Mouse (Mus musculus): ENCODE data around the gene Tspyl1.

Tspyl1 gene

DNA sequence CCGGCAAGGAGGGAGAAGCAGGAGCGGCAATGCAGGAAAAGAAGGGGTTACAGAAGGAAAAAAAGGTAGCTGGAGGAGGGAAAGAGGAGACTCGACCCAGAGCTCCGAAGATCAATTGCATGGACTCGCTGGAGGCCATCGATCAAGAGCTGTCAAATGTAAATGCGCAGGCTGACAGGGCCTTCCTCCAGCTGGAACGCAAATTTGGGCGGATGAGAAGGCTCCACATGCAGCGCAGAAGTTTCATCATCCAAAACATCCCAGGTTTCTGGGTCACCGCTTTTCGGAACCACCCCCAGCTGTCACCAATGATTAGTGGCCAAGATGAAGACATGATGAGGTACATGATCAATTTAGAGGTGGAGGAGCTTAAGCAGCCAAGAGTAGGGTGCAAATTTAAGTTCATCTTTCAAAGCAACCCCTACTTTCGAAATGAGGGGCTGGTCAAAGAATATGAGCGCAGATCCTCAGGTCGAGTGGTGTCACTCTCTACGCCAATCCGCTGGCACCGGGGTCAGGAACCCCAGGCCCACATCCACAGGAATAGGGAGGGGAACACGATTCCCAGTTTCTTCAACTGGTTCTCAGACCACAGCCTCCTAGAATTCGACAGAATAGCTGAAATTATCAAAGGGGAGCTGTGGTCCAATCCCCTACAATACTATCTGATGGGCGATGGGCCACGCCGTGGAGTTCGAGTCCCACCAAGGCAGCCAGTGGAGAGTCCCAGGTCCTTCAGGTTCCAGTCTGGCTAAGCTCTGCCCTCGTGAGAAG lies 16.2 kb downstream of the Tspyl1 start:
- DNase-seq (ENCODE audit: extremely low read depth, insufficient read length, low spot score) = no peak

DNA sequence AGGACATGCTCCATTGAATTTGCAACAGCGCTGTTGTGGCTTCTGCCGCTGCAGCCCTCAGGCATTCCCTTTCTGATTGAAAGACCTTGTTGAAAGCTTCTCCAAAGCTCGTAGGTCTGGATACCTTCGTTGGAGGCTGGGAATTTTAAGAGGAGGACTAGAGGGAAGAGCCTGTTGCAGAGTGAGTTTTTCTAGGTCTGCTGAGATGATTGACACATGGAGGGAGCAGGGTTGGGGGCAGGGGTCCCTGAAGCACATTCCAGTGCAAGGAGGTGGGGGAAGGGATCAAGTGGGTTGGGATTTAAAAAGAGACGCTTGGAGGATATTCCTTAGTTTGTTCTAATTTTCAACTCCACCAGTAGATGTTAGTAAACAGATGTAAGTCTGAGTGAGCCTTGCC lies 18.4 kb downstream of the Tspyl1 start:
- no peak for DNase-seq (ENCODE audit: extremely low read depth, insufficient read length, low spot score)

DNA sequence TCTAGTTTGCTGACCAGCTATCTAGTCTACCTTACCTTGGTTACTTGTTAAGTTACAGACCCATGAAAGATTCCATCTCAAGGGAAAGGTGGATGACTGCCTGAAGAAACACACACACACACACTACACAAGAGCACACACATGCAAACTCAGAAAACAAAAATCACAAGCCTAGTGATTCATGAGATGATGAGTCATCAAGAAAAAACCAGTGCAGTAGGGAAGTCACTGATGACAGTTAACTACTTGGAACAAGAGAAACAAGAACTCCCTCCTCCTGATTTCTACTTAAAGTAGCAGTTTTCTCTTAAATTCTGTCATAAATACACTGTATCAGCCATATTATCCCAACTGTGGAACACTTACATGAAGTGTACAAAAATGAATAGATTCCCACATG lies 25.1 kb downstream of the Tspyl1 start:
- DNase-seq (ENCODE audit: extremely low read depth, insufficient read length, low spot score) = peak; percentile 19

DNA sequence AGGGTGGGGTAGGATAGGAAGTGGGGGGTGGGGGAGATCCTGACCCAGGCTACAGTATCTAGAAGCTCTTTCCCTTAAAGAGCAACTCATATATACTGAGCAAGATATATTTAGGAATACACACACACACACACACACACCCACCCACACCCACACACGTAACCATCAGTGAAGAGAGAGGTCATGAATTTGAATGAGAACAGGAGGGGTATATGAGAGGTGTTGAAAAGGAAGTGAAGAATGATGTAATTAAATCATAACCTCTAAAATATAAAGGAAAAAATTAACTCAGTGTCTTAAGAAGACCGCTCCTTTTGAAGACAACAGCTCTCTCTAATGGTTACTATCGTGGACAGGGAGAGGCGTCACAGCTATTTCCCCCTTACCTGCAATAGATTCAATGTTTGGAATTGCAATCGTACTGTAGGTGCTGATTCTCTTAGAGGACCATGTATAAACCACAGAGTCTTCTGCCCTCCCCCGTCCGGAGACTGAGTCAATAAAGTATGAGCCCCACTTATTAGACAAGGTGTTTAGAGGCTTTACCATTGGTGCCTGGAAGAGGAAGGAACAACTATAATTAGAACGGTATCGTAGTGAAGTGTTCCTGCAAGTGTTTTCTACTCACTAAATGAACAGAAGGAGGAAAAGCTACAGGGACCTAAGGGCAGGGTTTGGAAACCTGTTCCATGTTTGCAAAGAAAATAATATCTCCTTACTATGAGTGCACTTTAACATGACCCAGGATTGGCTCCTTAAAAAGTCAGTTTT lies 28.1 kb downstream of the Tspyl1 start:
- no peak for DNase-seq (ENCODE audit: extremely low read depth, insufficient read length, low spot score)

DNA sequence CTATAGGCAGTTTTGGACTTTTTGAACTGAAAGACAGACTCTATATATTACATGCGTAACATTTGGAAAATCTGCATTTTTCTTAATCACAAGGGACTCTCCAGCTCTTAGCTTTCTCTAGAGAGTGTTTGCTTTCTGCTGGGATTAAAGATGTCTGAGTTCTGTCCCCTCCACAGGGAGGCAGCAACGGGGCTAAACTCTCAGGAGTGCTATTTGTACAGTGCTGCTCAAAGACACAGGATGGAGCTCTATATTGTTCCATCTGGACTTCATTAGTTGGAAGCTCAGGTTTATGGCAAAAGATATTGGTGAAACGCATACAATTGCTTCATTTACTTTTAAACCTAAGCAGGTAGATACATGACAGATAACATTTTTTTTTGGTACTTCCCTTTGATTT lies 30.5 kb downstream of the Tspyl1 start:
- DNase-seq (ENCODE audit: extremely low read depth, insufficient read length, low spot score) = no peak

DNA sequence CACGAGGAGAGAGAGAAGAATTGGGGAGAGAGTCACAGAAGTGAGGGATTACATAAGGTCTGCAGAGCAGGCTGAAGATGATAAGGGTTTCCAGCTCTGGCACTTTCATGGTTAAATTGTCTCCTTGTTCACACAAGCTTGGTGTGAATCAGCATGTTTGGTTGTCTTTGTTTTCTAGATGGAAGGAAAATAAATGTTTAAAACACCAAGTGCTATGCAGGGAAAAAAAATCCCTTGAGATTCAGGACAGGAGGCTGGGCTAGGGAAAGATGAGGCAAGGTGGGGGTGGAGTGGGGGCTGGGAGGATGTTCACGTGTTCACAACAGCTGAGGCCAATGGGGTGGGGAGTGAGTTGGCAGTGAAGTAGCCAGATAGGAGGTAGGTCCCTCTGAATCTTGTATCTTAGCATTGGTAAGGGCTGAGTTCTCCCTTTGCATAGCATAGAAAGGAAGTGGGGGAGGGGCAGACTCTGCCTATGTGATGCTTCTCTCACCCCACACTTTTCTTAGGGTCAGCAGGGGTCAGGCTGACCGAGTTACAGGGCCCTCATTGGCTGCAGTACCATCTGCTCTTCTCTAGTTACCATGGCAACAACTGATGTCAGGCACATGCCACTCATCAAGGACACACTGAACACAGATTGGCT lies 34.7 kb downstream of the Tspyl1 start:
- DNase-seq (ENCODE audit: extremely low read depth, insufficient read length, low spot score) = no peak

DNA sequence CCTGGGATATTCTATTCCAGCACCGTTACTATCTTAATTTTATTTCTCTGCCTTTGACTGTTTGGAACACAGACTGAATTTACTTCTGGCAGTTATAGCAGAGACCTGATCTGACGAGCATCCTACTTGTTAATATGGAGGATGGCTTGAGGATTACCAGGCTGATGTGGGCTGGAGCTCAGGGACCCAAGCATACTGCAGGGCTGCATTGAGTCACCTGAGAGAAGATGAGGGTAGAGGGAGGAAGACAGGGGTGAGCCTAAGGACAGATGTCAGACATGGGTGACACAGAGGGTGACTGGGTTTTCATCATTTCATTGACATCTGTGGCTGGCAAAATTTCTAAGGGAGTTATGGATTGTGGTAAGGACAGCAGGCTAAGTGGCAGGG lies 35.2 kb downstream of the Tspyl1 start:
- no peak for DNase-seq (ENCODE audit: extremely low read depth, insufficient read length, low spot score)

DNA sequence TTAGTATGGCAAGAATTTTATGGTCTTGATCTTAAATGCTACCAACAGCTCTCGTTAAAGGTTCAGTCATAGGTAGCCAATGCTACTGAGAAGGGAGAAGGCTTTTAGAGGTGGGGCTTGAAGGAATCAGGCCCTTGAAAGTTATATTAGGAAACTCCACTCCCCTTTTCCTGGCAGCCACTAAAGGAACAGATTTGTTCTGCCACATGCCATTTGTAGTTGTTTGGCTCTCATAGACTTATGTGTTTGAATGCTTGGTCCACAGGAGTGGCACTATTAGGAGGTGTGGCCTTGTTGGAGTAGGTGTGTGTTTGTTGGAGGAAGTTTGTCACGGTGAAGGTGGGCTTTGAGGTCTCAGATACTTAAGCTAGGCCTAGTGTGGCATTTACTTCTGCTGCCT lies 38.8 kb downstream of the Tspyl1 start:
- no peak for DNase-seq (ENCODE audit: extremely low read depth, insufficient read length, low spot score)

- DNase-seq (ENCODE audit: extremely low read depth, insufficient read length, low spot score) = no peak
Measured at GRCm38 (mm10) chr10:34326701-34327100, 44.7 kb downstream of the Tspyl1 start.

DNA sequence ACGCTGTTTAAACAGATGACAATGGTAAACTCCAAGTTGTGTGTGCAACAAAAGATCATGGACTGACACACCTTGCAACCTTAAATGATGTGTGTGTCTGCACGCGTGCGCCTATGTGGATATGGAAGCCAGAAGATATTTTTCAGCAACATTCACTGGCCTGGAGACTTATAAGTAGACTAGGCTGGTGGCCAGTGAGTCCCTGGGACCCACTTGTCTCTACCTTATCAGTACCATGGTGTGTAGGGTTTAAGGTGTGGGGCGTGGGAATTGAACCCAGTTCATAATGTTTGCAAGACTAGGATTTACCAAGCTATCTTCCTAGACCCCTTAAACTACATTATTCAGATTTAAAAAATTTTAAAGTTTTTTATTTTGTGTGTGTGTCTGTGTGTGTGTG lies 45.2 kb downstream of the Tspyl1 start:
- no peak for DNase-seq (ENCODE audit: extremely low read depth, insufficient read length, low spot score)

- no peak for DNase-seq (ENCODE audit: extremely low read depth, insufficient read length, low spot score)
Measured at GRCm38 (mm10) chr10:34328310-34328709, 46.3 kb downstream of the Tspyl1 start.

Data from 3134 (cell line).